Mouse (Mus musculus) embryo, embryonic 11 days (tissue): ENCODE data around the gene Dock10.
A peak's percentile ranks its signal among the peaks of the same experiment; 100 is the strongest.

Source experiments
- DNase-seq: peaks from one replicate; pipeline ENCODE4 v3.0.0-alpha.2; 2015

The Dock10 gene

DNA sequence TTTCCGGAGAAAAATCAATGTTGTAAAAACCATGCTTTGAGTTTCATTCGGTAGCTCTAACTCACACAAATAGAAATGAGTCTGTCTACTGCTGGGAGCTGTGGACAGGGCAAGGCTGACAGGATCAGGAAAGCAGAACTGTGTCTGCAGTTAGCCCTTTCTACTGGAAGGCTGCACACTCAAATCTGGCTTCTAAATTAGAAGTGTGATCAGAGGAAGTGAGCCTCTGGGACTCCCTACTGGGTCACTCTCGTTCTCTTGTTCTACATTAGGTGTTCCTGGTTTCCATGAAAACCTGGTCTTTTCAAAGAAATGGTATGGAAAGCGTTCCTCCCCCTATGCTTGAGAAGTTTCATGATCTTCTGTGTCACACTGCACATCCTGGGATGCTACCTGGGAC lies 103.1 kb downstream of the Dock10 start:
- no peak for DNase-seq

DNA sequence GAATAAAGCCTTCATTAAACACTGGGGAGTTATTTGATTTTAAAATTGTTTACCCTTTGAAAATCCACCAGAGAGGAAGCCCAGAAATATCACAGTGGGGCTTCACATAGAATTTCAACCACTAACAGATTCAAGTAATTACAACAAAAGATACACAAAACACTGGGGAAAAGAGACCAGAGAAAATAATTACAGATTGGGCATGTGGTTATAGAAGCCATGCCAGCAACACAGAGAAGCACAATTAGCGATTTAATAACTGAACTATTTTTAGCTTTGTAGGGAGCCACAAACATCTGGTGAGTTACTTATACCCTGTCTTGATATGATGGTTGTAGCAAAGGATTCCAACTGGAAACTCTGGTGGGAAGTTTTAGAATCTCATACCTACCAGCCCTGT lies 104.2 kb downstream of the Dock10 start:
- no peak for DNase-seq

DNA sequence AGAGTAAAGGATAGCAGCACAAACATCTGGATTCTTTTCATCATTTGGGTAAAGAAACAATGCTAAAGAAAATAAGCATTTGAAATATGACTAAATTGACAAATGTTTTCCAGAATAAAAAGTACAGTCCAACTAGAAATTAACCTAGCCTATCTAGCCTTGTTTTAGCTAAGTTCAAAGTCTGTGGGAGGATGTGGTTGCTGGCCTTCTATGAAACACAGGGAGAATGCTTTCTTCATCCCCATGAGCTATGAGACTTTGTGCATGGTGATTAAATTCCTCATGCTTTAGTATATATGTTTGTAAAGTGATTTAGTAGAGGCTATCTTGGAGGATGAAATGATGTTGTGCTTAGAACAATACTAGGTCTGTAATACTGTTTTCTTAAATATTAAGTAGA lies 105.5 kb downstream of the Dock10 start:
- no peak for DNase-seq

DNA sequence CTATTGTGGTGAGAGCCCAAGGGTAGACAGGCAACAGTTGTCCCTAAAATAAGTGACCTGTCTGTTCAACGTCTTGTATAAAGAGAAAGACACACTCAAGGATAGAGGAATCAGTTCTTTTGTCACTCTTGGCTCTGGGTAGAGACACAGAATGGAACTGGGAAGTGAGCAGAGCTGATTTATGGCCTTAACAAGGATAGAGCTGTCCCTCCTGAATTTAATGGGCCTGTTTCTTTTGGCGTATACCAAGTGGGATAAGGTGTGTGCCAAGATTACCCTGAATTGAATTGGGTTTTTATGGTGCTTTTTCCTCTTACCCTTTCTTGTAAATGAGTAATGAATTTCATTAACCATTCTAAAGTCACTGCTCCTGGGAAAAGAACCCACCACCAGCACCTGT lies 106.2 kb downstream of the Dock10 start:
- no peak for DNase-seq

DNA sequence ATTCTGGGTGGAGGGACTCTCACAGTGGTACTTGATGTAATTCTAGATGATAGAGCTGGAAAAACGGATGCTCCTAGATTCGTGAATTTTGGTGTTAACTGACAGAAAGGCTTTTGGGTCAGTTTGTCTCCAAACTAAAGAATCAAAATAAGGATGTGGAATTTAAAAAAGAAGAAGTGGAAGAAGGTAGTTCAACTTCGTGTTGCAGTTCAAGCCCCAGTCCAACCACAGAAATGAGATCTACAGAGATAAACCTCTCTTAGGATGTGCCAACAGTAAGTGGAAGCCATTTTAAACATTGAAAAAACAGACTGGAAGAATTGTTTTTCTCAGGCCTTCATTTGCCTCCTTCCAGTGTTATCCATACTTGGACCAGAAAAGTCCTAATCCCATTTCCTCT lies 111.7 kb downstream of the Dock10 start:
- no peak for DNase-seq

DNA sequence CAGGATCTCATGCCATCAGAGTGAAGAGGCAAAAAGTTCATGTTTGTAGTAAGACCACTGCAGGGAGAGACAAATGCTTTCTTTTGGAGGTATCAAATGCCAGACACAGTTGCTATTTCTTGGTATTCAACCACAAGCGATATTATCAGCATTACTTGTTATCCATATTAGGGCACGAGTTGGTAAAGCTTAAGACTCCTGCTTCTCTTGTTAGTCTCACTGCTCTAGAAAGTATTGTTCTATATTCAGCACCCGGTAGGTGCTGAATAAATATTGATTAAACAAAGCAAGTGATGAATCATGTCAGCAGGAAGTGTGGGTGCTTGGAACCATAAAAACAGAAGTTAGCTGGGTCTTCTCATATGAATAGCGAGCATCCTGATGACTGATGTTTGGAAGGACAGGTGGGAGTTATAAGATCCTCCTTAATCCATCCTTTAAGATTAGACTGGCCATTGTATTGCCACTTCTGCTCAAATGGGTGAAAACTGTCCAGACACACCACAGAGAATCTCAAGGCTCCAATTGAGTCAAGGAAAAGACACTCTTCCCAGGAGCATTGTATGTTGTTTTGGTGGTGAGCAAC lies 114.4 kb downstream of the Dock10 start:
- DNase-seq: no peak

DNA sequence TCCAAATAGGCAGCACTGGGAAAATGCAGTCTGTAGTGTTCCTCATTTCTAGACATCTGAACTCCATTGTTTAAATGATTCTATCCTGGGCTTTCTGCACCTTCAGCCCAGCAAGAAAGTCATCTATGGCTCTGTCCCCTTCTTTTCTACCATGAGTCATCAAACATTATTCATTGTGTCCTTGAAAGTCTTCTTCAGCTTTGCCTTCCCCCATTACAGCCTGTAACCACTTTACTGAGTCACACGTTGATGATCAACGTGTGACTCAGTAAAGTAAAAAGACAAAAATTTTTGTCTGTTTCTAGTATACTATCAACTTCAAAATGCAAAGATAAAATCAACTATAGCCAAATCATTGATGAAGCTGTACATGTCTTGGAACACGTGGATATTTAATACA lies 116.5 kb downstream of the Dock10 start:
- no peak for DNase-seq

DNA sequence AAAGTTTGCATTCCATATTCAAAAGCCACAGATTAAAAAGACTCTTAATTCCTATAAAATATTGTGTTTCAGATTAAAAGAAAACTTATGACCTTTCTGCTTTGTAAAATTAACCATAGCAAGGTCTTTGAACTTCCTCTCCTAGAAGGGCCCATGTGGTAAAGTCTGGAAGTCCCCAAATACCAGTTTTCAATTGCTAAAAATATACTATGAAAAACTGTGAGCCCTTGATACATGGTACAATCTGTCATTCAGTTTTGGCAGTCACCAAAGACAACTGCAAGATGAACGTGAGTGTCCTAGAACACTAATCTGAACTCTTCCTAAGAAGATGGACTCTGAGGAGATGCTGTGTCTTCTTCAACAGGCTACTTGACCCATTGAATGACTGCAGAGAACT lies 117.0 kb downstream of the Dock10 start:
- DNase-seq: no peak

DNA sequence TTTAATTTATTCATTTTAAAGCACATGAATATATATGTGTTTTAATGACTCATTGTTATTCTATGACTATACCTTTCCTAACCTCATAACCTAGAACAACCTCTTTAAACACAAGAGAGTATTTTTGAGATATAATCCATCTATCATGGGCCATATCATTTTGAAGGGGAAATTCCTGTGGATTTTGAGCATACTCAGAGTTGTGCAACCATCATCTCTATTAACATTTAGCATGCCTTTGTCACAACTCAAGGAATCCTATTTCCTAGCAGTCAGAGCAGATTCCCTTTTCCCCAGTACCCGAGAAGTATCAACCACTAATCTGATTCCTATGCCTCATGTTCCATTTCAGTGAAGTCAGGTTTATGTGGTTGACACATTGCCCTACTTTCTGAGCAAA lies 118.8 kb downstream of the Dock10 start:
- no peak for DNase-seq

DNA sequence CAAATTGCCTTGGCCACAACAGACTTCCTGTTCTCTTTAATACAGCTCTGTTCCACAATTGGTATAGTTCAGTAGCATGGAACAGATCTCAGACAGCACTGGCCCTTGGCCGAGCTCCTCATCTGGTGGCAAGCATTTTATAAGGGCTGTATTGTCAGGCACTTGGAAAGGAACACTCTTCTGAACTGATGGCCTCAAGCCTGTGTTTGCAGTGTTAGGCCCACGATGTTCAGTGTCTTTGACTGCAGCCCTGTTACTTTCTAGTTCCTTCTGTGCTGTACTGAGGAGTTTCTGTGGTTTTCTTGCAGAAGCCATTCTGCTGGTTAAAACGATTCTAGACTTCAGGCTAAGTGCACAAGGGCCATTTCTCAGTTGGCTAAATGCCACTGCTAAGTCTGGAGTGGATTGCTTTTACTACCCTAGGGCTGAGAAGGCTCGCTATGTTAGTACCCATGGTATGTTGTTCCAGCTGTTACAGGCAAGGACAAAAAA lies 121.1 kb downstream of the Dock10 start:
- no peak for DNase-seq

DNA sequence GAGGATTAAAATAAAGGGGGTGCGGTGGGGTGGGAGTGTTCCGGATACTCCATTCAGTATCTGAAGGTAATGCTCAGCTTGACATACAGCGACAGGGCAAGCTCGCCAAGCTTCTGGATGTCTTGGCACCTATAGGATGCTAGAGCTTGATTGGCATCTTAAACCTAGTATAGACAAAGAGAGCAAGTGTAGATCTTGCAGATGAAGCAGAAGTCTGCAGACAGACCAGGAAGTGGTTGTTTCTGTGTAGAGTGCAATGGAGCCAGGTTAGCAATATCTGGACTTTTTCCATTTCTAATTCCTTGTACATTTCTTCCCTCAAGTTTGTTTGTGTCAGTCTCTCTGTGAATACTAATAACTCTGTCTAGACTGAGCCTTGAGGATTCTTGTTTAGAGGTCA lies 122.5 kb downstream of the Dock10 start:
- DNase-seq: no peak

DNA sequence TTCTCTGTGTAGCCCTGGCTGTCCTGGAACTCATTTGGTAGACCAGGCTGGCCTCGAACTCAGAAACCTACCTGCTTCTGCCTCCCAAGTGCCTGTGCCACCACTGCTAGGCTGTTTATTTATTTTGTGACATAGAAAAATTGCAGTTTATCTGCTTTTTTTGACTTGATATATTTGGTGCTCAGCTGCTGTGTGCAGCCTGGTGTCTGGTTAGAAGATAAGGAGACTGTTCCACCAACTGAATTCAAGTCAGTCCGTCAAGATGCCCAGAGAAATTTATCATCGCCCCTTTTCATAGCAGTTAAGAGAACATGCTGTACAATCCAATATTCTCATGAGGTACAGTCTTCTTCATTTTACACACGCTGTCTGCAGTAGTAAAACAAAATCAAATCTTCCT lies 124.8 kb downstream of the Dock10 start:
- no peak for DNase-seq

DNA sequence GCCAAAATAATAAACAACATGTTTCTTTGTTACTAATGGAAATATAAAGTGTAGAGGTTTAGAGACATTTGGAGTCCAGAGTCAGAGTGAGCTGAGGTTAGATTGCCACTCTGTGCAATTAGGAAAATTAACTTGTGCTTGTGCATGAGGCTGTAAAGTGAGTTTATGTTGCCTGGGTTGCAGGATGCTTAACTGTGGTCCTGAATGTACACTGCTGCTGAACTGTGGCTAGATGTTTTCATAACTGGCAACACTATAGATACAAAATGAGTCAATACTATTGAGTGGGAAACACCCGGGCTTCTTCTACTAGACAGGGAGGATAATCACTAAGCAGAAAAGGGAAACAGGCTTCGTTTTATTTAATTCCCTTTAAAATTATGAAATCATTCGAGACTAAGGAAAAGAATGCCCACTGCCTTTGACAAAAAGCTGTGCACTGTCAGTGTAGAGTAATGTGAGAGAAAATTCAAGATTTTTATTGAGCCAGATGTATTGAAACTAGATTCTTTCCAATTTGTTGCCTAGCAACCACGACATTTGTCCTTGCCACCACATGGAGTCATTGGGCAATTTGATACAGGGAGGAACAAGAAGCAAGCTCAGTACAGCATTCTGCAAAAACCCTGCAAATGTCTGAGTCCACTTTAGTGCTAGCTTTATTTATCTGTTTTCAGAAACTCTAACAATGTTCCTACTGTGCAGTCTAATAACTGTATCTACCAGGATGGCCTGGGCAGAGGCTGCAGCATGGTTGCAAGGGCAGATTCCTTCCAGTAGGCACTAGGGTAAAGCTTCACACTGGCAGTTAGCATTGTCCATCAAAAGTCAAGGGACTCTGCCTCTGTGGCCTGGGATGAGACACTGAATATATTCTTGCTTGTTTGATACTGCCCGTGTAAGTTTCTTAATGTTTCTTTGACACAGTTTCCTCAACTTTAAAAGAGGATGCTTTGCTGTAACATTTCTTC lies 127.9 kb downstream of the Dock10 start:
- DNase-seq: peak; percentile 65

DNA sequence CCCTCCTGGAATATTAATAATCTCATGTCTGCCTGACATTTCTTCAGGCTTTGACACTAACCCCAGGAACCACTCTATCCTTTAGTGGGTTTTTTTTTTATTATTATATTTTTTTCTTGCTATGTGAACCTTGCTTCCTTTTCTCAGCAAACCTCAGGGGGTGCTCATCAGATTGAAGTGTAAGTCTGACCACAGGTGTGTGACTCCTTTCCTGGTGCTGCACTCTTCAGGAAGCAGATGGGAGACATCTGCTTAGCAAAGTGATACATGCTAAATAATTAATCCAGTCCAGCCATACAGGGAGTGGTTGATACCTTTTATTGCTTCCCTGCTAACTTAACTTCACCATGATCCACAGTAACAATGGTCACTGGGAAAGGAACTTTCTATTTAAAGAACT lies 130.3 kb downstream of the Dock10 start:
- DNase-seq: no peak

DNA sequence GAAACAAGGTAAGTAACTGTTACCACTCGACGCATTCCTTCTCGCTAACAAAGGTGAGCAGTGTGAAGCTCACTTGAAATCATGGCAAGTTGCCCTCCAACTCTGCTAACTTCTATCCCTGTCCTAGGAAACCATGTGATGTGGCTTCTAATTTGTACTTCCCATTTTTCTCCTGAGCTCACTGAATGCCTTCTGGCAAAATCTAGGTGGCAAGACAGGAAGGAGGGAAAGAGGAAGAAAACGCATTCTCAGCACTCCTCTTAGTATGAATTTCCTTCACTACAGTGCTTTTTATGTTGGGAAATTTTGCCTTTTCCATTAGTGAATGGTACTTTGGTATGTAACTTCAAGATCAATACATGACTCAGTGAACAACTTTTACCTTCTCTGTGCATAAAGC lies 131.5 kb downstream of the Dock10 start:
- no peak for DNase-seq

DNA sequence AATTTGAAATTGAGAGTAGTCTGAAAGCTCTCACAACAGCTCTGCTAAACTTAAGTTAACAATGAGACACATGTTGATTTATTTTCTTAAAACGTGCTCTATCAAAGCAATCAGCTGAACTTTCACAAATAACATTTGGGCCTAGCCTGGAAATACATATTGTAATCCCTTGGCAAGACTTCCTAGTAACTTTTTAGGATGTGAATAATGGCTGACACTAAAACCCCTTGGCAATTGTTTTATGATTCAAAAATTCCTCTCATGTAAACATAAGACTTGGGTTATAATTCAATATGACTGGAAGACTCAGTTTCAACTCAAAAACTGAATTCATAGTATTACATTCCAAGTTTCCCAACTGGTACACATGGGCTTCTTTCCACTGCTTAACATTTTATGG lies 133.0 kb downstream of the Dock10 start:
- DNase-seq: no peak

DNA sequence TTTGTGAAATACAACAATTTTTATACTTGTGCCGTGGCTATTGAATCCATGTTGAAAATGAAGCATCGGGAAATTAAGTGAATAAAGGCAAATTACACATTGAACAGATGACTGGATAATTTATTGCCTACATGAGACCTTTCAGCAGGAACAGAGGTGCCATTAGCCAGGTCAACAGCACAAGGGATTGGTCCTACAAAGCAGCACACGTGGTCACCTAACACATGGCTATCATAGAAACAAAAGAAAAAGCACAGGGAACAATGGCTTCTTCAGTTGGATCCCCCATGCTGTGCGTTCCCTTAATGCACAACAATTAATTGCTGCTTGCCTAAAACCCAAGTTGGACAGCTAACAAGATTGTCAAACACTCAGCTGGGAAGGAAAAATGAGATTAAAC lies 133.8 kb downstream of the Dock10 start:
- DNase-seq: no peak

DNA sequence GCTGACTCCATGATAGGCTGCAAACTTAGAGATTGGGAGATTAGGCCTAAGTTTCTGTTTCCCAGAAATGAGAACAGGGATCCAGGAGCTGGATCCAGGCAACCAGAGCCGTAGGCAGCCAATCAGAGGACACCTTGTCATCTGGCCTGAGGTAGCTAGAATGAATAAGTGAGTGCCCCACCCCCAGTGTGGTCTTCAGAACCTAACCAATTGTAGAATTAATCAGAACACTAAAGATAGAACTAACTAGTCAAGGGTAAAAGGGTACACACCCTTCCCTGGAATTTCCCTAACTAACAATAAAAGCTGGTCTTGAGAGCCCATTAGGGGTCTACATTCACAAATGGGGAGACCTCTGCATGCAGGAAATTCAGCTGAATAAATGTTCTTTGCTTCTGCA lies 135.7 kb downstream of the Dock10 start:
- DNase-seq: no peak

DNA sequence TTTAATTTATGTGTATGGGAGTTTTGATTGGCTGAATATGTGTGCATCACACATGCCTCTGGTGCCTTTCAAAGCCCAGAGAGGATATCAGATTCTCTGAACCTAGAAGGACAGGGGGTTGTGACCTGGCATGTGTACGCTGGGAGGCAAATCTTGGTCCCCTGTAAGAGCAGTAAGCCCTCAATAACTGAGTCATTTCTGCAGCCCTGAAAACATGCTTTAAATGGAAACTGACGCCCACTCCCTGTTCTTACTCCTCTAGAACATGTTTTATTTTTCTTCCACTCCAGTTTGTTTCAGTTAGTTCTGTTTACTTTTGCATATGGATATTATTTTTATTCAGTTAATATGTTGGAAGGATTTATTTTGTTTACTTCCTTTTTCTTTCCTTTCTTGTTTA lies 139.2 kb downstream of the Dock10 start:
- no peak for DNase-seq

DNA sequence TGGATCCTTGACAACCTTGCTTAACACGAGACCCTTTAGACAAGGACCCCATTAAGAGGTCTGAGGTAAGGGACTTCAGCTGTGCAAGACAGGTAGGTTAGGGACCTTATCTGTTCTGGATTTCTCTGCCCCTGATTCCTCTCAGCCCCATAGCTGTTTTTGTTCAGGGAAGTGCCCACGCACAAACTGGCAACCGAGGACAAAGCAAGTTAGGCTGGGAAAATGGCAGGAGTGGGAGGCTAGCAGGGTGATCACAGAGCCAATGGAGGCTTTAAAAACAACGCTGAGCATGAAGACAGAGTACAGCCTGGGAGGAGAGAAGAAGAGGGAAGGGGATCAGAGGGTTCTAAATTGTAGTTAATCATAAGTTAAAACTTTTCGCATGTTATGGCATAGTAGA lies 141.7 kb downstream of the Dock10 start:
- no peak for DNase-seq

DNA sequence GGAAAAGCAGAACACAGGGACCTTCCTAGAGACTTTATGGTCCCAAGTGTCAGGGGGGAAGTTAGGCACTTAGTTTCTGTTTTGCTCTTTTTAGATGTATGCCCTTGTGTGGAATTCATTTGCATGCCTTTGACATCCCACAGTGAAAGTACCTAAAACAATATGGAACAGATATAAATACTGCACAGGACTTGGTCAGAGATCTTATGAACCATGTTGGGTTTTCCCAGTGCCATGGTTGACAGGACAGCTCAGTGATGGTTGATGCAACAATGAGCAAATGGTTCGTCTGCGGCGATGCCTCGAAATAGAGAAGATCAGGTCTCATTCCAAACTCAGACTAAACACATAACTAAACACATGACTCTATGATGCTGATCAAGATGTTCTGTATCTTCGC lies 143.6 kb downstream of the Dock10 start:
- no peak for DNase-seq

DNA sequence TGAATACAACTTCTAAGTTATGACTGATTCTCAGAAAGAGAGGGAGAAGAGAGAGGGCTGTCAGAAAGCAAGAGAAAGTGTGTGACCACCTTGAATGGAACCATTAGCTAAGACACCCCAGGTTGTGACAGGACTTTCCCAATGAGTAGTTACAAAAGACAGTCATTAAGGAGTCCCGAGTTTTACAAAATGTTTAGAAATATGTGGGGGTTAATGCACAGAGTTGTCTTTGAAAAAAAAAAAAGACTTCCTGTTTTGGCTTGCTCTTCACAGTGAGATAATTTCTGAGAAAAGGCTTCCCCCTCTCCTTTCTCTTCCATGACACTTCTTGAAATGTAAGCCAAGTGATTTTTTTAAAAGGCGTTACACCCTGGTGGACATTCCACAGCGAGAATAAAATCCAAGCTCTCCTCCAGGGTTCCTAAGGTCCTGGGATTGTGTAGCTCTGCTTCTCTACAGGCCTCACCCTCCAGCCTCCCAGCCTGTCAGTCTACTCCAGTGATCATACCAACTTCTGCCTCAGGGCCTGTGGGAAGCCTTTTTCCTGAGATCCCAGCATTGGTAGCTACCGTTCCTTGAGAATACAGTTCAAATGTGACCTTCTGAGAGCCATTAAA lies 144.8 kb downstream of the Dock10 start:
- no peak for DNase-seq

DNA sequence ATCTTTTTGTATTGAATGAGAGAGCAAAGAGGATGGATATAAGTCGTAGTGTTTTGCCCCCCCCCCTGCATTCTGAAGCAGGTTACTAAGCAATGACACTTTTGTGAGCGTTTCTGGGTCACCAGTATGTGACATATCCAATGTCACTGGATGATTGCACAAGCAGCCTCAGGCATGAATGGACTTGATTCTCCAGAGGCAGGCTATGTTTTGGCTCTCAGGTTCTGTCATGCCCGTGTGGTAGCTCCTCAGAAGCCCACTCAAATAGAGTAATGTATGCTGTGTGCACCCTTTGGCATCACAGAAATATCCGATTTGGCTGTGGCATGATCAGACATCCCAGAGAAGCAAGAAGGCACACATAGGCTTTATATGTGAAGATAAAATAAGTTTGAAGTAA lies 150.8 kb downstream of the Dock10 start:
- no peak for DNase-seq

DNA sequence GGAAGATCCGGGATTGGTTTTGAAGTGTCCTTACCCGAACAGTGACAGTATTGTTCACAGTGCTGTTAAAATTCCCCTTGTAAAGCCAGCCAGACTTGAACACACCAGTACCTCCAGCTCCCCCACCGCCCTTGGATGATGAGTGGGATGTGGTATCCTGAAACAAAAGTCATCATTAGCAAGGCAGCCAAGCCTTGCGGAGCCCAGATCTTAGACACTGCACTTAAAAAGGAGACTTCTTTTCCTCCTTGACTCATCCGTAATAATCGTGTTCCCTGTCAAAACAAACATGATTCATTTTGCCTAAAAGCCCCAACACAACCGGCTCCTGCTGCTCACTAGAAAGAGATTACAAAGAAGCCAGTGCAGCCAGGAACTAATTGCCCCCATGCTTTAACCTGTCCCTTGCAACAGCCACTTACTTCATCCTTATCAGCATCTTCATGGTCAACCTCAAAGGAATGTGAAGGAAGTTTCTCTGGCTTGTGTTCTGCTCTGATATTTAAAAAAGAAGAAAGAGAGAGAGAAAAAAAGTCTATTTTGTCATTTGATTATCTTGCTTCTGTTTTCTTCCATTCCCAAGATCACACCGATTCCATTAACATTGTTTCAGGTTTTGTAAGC lies 152.1 kb downstream of the Dock10 start:
- no peak for DNase-seq
